Mouse (Mus musculus) T-helper 1 cell (primary cell): ENCODE measurements around the gene Rala.

ENCODE experiments used
- in situ Hi-C: fragments of 300-600 bp; cut with MboI, MseI; formaldehyde crosslinking; loops from one replicate; pipeline ENCODE4 v1.15.1; 2025; ENCODE audit warnings: high pct_unique_total_duplicates

Gene Rala

DNA sequence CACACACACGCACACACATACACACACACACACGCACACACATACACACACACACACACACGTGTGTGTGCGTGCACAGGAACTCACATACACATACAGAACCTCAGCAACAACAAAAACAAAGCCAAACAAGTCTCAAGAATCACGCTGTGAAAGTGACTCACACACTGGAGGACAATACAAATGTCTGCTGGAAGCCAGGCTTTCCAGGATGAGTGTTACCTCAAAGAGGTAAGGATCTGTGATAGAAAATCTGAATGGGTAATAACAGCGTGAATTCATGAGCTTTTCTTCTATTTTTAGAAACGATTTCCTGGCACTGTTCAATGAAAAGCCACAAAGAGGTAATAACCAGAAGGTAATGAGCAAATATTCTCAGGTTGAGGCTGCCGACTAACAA, 59.8 kb downstream of the Rala start:
- in situ Hi-C loops = no loop called here

- in situ Hi-C loops = no loop called here
These were observed 65.0 kb downstream of the Rala start for GRCm38 (mm10) chr13:17879061-17879460.

DNA sequence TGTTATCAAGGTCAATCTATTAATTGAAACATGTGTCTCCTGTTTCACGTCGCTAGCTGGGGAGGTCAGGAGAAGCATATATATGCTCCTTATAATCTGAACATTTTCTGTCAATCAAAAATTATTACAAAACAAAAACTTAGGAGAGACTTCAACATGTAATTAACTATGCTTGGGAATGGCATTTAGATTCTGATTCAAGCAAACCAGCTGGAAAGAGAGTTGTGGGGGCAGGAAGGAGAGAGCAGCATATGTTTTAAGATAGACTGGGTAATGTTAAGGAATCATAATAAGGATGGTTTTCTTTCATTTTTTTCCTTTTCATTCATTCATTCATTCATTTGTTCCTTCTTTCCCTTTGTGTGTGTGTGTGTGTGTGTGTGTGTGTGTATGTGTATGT, 77.3 kb downstream of the Rala start:
- in situ Hi-C loops = no loop called here

GRCm38 (mm10) chr13:17860536-17860935, 83.5 kb downstream of the Rala start:
- in situ Hi-C loops = no loop called here

GRCm38 (mm10) chr13:17859365-17860033, 84.5 kb downstream of the Rala start:
- in situ Hi-C loops = no loop called here

- in situ Hi-C loops = no loop called here
These were observed 87.0 kb downstream of the Rala start for GRCm38 (mm10) chr13:17857046-17857445.

DNA sequence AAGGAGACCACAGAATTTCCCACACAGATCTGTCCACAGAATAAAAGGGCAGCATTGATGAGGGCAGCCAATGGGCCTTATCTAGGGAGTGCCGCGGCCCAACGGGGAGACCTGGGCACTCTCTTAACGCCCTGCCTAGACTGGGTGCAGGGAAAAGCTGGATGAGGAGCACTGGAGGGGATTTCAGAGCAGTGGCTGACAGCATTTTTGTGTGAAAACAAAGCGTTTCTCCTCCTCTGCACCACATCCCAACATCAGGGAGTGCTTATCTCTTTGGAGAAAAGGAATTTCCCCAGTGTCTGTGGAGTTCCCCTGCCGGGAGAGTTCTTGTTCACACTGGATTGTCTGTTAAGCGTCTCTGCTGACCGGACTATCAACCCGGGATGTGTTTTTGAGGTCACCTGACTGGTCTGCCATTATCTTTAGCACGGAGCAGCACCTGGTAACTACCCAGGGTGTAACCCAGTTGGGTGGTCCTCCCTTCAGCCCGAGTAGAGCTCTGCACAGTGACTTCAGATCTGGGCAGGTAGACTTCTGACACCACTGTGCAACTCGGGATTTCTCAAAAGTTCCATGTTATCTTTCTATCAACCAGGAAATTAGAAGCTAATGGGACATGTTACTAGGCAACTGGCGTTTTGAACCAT, 88.4 kb downstream of the Rala start:
- in situ Hi-C loops = no loop called here

GRCm38 (mm10) chr13:17854755-17855154, 89.3 kb downstream of the Rala start:
- in situ Hi-C loops = no loop called here

DNA sequence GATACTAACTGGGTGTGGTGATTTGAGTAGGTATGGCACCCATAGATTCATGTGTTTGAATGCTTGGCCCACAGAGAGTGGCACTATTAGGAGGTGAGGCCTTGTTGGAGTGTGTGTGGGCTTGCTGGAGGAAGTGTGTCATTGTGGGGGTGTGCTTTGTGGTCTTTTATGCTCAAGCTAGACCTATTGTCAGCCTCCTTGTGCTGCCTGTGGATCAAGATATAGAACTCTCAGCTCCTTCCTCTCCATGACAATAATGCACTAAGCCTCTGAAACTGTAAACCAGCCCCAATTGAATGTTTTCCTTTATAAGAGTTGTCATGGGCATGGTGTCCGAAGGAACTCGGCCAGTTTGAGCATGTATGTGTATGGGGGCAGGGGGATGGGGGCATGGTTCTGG, 100.7 kb downstream of the Rala start:
- in situ Hi-C loops = no loop called here

DNA sequence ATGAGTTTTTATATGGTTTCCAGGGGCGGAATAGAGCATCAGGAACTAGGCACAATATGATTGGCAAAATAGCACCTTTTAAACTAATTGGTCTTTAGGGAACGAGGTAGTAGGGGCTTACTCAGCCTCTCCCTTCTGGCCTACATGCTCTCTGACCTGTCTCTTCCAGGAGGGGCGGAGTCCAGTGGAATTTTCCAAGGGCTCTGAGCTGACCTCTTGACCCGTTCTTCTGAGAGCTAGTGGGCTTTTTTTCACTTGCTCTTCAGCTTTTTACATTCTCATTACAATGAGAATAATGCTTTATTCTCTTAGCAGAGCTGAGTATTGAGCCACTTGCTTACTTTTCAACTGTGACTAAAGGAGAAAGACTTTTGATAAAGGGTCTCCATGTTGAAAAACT, 101.3 kb downstream of the Rala start:
- in situ Hi-C loops = no loop called here

DNA sequence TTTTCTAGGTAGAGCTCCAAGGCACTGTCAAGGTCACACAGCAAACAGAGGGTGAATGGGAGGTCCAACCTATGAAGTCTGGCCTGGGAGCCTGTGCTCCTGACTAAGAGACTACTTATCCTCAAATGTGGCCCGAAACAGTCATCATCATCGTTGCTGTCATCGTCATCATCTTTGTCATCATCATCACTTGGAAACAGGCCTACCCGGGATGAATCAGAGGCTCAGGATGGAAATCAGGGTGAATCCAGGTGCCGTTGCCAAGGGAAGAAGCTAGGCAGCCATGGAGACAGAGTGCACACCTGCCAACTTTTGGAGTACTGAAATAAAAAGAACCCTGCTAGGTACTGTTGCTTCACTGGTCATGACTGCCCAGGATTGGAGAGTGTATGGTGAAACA, 104.9 kb downstream of the Rala start:
- in situ Hi-C loops = no loop called here

DNA sequence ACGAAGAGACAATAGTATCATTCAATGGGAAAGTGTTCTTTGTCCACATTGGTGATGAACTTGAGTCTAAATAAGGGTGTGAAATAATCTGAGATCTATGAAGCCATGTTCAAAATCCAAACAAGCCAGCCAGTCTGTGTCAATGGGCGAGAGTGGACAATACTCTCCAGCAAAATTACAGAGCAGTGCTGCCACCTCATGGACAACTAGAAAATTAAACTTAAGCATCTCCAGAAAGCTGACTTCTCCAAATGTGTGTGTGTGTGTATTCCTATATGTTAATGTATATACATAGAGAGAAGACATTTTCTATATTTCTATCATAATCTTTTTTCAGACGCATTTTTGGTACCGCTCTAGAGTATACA, 105.6 kb downstream of the Rala start:
- in situ Hi-C loops = no loop called here

GRCm38 (mm10) chr13:17837610-17838483, 106.2 kb downstream of the Rala start:
- in situ Hi-C loops = no loop called here

DNA sequence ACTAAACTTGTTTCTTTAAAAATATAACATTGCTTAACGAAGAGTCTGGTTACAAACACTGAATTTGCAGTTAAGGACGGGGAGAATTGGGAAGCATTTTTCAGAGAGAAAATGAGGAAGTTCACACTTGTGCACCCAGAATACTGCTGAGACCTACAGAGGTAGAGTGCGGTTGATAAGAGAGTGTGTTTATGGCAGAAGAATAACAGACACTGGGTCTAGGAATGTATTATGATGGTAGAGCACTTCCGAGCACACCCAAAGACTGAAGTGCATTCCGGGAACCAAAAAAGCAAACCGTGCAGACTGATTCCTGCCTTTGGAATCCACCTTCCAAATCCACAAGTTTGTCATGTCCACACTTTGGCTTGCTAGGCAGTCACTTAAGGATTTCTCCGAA, 107.2 kb downstream of the Rala start:
- in situ Hi-C loops = no loop called here

- in situ Hi-C loops = no loop called here
These were observed 111.1 kb downstream of the Rala start for GRCm38 (mm10) chr13:17832940-17833339.
